Mouse (Mus musculus): Measurements from ENCODE around the gene Gm20390. TPM values are rescaled to one million over a fixed set of nuclear protein-coding genes. Genes with fewer than 3 reads are reported as not detected.

The Gm20390 gene
- polyA plus RNA-seq (2015; fragmentation: Nextera tagmentation; extraction: Ambion mirVana): 455 and 467 TPM in 2 replicates

DNA sequence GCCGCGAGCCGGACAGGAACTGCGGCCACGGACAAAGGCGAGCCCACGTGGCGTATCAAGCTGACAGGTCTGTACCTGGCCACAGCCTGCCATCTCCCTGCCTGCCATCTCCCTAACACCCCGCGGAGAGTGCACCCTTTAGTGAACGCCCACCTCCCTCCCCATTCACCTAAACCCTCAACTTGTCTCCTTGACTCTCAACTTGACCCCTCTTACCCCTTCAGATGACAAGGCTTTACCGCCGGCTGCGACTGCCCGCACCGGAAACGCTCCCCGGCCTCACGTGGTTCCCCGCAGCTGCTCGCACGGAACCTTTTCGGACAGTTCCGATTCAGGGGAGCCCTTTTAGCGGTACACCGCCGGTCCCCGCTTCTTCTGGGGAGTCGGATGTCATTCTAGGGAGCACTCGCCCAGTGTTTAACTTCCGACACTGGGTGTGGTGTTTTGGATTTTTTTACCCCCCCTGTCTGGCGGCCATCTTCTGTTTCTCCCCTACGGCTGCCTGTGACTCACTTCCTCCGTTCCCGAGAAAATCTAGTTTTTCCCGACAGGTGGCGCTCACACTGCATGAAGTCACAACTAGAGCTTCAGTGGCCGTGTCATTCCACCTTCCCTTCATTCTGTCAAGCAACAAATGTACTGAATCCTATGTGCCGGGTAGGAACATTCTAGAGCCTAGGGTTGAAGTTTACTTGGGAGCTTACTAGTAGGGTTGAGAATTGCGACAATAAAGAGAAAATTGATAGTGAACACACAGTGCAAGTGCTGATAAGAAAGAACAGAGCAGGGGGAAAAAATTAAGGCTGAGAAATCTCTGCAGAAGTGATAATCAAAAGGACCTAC, at the start of gene Gm20390, which contains the start of gene Nme1:
Gm20390 (minus strand) TSS at position 289 of the 843 bp plus-strand sequence.
Nme1 (minus strand) TSS at position 517 of the 843 bp plus-strand sequence.
- peak within 1 kb of the TSS; percentile 82 for H3K9ac ChIP-seq
- WGBS: under 1% methylated on average over 40 of the region's 40 CpGs
- H3K4me1 ChIP-seq: peaks cover 19% of the 10 kb centered on the region
- no peaks in the 10 kb centered on the region for H3K27me3 ChIP-seq
- peak within 1 kb of the TSS; percentile 75 for H3K27ac ChIP-seq
- H3K36me3 ChIP-seq (ENCODE audit: poor library complexity, severe bottlenecking): peaks cover 28% of the 10 kb centered on the region
- ATAC-seq: peak; percentile 96
- H3K9me3 ChIP-seq (replicated peaks): no peaks in the 10 kb centered on the region
- peak within 1 kb of the TSS; percentile 81 for H3K4me3 ChIP-seq
- peak within 1 kb of the TSS; percentile 86 for H3K4me2 ChIP-seq

DNA sequence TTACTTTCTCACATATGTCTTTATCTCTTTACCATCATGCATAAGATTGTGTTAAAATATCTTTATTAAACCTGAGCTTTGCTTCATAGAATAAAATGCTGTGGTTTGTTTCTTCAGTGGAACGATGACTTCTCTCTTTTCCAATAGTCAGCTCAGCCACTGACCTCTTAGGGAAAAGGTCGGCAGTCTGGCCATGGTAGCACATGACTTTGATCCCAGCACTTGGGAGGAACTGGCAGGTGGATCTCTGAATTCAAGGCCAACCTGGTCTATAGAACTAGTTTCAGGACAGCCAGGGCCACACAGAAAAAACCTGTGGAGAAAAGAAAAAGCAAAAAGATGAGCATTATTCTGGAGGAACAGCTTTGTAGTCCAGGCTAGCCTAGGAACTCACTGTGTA, 35.3 kb upstream of the Gm20390 start:
- Histone ChIP-seq H3K36me3 (ENCODE audit: poor library complexity, severe bottlenecking) (no peaks in the 10 kb centered on the region), H3K27ac (no peak overlapping the region), H3K9ac (no peak overlapping the region), H3K9me3 (replicated peaks) (no peaks in the 10 kb centered on the region), H3K4me1 (peaks cover 12% of the 10 kb centered on the region), H3K4me2 (no peak overlapping the region), H3K27me3 (no peaks in the 10 kb centered on the region), H3K4me3 (no peak overlapping the region)
- no peak for ATAC-seq
- 97% methylated on average over 2 of the region's 2 CpGs for WGBS

DNA sequence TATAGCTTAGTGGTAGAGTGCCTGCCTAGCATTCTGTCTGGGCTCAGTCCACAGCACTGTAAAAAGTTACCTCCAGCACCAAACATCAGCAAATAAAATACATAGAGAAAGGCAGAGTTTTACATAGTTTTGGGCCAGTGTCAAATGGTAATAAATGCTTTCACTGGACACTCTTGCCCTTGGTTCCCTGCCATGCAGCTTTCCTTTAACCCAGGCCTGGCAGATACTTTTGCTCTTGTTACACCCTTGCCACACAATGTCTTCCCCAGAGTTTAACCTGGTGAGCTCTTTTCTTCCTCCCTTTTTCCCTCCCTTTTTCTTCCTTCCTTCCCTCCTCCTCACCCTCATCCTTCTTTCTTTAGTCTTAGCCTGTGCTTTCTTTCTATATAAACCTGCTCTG, 31.2 kb upstream of the Gm20390 start:
- H3K4me1 ChIP-seq: peaks cover 38% of the 10 kb centered on the region
- H3K9me3 ChIP-seq (replicated peaks): no peaks in the 10 kb centered on the region
- H3K4me3 ChIP-seq: no peak overlapping the region
- H3K27me3 ChIP-seq: no peaks in the 10 kb centered on the region
- no peak overlapping the region for H3K27ac ChIP-seq
- H3K9ac ChIP-seq: no peak overlapping the region
- H3K4me2 ChIP-seq: no peak overlapping the region
- ATAC-seq: no peak
- no peaks in the 10 kb centered on the region for H3K36me3 ChIP-seq (ENCODE audit: poor library complexity, severe bottlenecking)

DNA sequence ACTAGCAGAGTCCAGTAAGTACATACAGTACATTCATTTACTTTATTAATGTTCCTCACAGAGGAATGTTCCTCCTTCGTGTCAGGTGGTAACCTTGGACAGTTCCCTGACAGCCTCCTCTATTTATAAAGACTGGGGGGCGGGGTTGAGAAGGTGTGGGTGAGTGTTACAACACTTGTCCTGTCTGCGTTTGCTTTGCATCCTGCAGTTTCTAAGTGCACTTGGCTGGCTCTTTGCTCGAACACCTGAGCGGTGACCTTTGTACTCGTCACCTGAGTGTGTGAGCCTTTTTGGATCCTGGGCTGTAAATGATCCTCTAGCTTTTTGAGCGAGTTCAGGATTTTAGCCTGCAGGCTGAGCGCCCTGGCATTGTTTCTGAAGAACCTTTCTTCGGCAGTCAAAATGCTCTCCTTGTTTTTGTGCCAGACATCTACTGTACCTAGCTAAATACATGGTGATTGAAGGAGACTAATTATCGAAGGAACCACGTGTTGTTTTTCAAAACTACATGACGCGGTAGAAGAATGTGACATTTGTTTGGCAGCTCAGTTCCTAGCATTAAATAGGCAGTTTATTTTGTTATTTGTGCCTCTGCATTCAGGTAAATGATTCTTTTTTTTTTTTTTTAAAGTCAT, 29.2 kb upstream of the Gm20390 start:
- H3K9ac ChIP-seq: peak overlapping the region; percentile 83
- H3K27ac ChIP-seq: no peak overlapping the region
- WGBS: 14% methylated on average over 13 of the region's 13 CpGs
- no peaks in the 10 kb centered on the region for H3K9me3 ChIP-seq (replicated peaks)
- peak overlapping the region; percentile 99 for H3K4me2 ChIP-seq
- H3K36me3 ChIP-seq (ENCODE audit: poor library complexity, severe bottlenecking): no peaks in the 10 kb centered on the region
- H3K4me3 ChIP-seq: peak overlapping the region; percentile 88
- no peaks in the 10 kb centered on the region for H3K27me3 ChIP-seq
- peaks cover 38% of the 10 kb centered on the region for H3K4me1 ChIP-seq
- no peak for ATAC-seq

DNA sequence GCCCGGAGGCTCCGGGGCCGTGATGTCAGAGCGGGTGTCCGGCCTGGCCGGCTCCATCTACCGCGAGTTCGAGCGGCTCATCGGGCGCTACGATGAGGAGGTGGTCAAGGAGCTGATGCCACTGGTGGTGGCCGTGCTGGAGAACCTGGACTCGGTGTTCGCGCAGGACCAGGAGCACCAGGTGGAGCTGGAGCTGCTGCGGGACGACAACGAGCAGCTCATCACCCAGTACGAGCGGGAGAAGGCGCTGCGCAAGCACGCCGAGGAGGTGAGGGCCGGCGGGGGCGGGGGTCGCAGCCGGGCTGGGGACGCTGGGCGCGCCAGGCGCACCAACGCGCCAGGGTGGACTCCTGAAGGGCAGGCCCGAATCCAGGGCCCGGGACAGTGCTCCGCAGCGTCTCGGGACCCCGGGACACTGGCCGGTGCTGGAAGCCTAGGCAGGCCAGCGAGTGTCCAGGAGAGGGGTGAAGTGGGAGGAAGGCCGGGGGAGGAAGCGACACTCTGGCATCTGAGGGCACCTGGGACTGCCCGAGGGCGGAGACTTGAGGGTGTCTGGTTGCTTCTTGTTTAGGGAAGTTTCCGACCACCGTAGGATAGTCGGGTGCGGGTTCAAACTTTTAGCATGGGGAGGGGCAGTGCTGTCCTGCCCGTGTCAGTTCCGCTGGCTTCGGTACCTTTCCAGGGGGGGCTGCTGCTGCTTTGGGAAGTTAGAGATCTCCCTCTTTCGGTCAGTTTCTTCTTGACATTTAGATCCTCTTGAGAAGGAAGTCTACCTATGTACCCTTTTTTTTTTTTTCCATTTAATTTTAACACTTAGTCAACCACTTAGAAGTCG, 28.4 kb upstream of the Gm20390 start:
- Histone ChIP-seq H3K4me1 (peaks cover 38% of the 10 kb centered on the region), H3K9ac (peak overlapping the region; percentile 83), H3K36me3 (ENCODE audit: poor library complexity, severe bottlenecking) (no peaks in the 10 kb centered on the region), H3K9me3 (replicated peaks) (no peaks in the 10 kb centered on the region), H3K4me2 (peak overlapping the region; percentile 99), H3K27me3 (no peaks in the 10 kb centered on the region), H3K27ac (peak overlapping the region; percentile 93), H3K4me3 (peak overlapping the region; percentile 88)
- WGBS: under 1% methylated on average over 58 of the region's 58 CpGs
- peak; percentile 68 for ATAC-seq

DNA sequence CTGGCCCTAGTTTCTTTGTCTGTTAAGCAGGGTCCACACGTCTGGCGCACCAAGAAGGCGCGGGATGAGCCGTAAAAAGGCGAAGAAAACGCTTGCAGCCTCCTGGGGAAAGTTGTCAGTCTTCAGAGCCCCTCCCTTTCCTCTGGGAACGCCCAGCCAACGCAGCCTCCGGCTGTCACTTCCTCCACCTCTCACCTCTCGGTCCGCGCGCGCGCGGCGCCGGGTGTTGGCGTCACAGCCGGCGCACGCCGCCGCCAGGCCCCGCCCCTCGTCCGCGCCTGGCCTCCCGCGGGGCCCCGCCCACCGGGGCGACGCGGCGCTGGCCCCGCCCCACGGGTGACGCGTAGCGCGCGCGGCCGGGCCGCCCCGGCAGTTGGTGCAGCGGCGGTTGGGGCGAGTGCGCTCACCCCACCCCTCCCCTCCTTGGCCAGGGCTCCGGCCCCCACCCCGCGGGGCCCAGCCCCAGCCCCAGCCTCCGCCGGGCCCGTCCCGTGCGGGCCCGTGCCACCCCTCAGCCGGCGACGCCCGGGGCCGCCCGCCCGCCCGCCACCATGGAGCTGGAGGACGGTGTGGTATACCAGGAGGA, 27.7 kb upstream of the Gm20390 start, which contains the start of gene Spag9:
Spag9 (plus strand) TSS at position 372 of the 586 bp plus-strand sequence.
- under 1% methylated on average over 56 of the region's 70 CpGs for WGBS
- Histone ChIP-seq H3K4me2 (peak within 1 kb of the TSS; percentile 99), H3K27ac (peak within 1 kb of the TSS; percentile 93), H3K27me3 (no peaks in the 10 kb centered on the region), H3K4me3 (peak within 1 kb of the TSS; percentile 88), H3K9ac (peak within 1 kb of the TSS; percentile 83), H3K9me3 (replicated peaks) (no peaks in the 10 kb centered on the region), H3K4me1 (peaks cover 38% of the 10 kb centered on the region), H3K36me3 (ENCODE audit: poor library complexity, severe bottlenecking) (no peaks in the 10 kb centered on the region)
- ATAC-seq: peak; percentile 94

DNA sequence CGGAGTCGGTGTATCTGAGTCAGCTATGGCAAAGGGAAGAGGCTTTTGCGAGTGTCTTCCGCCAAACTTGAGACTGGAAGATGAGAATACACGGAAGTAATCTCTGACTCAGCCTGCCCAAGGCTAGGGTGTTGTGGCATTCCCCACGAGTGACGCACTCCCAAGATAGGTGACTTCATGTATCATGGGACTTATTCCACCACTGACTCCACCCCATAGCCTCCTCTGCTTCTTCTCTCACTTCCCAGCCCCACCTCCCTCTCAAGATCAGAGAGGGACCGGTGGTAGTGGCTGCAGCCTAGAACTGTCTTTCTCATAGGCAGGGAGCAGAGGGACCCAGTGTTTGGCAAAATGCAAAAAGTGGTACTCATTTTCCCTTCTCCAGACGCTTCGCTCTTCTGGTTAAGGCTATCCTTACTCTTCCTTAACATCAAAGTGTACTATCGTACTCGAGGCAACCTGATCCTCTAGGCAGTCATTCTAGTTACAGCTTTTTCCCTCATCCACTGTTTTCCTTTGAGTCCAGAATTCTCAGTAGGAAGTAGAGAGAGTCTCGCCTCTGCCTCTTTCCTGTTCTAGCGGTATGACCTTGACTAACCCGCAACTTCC, 27.1 kb upstream of the Gm20390 start:
- ATAC-seq: peak; percentile 29
- Histone ChIP-seq H3K9me3 (replicated peaks) (no peaks in the 10 kb centered on the region), H3K4me3 (peak overlapping the region; percentile 88), H3K36me3 (ENCODE audit: poor library complexity, severe bottlenecking) (no peaks in the 10 kb centered on the region), H3K27ac (peak overlapping the region; percentile 93), H3K9ac (peak overlapping the region; percentile 83), H3K27me3 (no peaks in the 10 kb centered on the region), H3K4me2 (peak overlapping the region; percentile 99), H3K4me1 (peaks cover 38% of the 10 kb centered on the region)
- WGBS: 14% methylated on average over 15 of the region's 15 CpGs

DNA sequence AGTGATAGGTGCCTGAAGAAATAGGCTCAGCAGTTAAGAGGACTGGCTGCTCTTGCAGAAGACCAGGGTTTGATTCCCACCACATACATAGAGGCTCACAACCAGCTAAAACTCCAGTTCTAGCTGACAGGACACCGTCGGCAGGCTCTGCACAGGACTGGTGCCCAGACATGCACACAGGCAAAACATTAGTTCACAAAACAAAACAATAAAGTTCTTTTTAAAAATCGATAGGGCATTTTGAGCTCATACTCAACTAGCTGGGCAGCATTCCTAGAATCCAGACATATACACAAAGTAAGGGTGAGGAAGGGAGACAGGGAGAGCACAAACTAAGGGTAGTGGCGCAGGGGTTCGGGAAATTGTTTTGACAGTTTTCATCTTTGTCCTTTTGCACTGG, 26.4 kb upstream of the Gm20390 start:
- no peak overlapping the region for H3K4me3 ChIP-seq
- no peak for ATAC-seq
- no peak overlapping the region; the same call in 1 of the 2 replicates for H3K9ac ChIP-seq

DNA sequence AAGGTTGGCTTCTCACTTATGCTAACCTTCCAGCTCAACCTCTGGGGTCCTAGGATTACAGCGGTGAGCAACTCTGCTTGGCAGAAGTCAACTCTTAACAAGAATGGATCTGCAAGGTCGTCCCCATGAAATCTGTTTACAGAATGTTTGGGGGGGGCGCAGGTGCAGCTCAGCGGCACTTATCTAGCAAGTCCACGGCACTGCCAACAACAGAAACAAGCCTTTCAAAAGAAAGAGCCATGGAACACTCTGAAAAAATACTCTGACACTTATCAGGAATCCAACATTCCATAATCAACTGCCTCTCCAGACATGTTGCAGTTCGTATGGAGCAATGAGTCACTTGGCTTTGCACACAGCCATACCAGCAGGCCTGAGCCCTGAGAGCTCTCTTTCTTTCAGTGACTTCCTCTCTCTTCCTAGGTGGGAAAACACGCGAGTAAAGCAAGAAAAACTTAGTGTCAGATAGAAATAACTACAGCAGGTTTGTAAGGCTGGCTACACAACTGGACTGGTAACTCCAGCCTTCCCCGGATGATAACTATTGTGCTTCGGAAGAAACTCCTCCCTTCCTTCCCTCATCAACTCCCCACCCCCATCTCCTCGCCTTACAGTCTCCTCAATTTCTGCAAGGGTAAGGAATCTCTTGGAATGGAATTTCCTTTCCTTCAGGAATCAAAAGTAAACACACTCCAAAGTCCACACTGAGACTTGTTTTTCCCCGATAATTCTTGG, 20.4 kb upstream of the Gm20390 start:
- ATAC-seq: no peak
- Histone ChIP-seq H3K4me2 (no peak overlapping the region), H3K4me3 (no peak overlapping the region), H3K27ac (no peak overlapping the region), H3K9me3 (replicated peaks) (no peaks in the 10 kb centered on the region), H3K9ac (no peak overlapping the region), H3K4me1 (no peaks in the 10 kb centered on the region), H3K36me3 (ENCODE audit: poor library complexity, severe bottlenecking) (no peaks in the 10 kb centered on the region), H3K27me3 (no peaks in the 10 kb centered on the region)
- 71% methylated on average over 12 of the region's 12 CpGs for WGBS

More for the DNA sequence above, 26.4 kb upstream of the Gm20390 start:
- peaks cover 36% of the 10 kb centered on the region for H3K4me1 ChIP-seq
- WGBS: 71% methylated on average over 5 of the region's 5 CpGs
- H3K4me2 ChIP-seq: peak overlapping the region; percentile 99
- no peaks in the 10 kb centered on the region for H3K27me3 ChIP-seq
- no peaks in the 10 kb centered on the region for H3K9me3 ChIP-seq (replicated peaks)
- H3K36me3 ChIP-seq (ENCODE audit: poor library complexity, severe bottlenecking): no peaks in the 10 kb centered on the region
- H3K27ac ChIP-seq: no peak overlapping the region

DNA sequence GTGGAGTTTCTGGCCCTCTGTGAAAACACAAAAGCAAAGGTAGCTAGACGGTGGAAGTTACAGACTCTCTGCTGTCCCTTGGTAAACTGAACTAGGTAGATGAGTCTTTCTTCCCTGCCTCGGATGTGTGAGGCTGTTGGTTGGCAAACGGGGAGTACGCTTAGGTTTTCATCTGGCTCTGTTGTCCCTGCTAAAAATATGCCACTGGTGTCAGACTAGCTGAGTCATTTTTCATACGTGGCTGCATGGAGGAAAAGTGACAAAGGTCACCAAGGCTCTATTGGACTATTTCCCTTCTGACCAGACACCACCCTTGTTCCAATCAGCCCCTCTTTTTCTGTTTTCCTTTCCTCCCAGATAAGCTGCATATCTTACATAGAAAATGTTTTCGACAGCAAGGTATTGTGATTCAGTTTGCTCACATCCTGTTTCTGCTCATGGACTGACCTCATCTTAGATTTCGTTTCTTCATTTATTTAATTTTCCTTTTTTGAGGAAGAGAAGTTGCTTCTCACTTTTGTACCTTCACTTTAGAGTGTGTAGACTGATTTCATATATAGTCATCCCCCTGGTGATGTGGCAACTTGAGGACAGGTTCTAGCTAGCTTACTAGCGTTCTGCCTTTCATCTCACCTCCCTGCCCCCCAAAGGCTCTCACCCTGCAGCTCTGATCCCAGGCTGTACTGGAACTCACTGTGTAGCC, 19.7 kb upstream of the Gm20390 start:
- WGBS: 74% methylated on average over 8 of the region's 8 CpGs

More for the DNA sequence above, 19.7 kb upstream of the Gm20390 start:
- Histone ChIP-seq H3K9ac (no peak overlapping the region), H3K4me1 (no peaks in the 10 kb centered on the region), H3K27ac (no peak overlapping the region), H3K4me3 (no peak overlapping the region), H3K4me2 (no peak overlapping the region), H3K36me3 (ENCODE audit: poor library complexity, severe bottlenecking) (no peaks in the 10 kb centered on the region), H3K27me3 (no peaks in the 10 kb centered on the region), H3K9me3 (replicated peaks) (no peaks in the 10 kb centered on the region)
- ATAC-seq: no peak
